In genomic region chr2:119202914-119203453, GRCm38 (mm10) we compare ENCODE assay signal across 10 mouse cellular contexts. TPM values are rescaled to one million over a fixed set of nuclear protein-coding genes. Genes with fewer than 3 reads are reported as not detected.
DNase-seq lines count a peak whose midpoint lies in the region; ATAC-seq and TF ChIP-seq lines count a peak whose summit lies in the region.
"Had no signal": no experiment of that assay in that cellular context is flagged by ENCODE, and none has a peak within 500 bp of the region (broad histone marks: within the 10 kb centered on the region; RNA-seq: fewer than 3 reads in every experiment).

No protein-coding gene starts in this region.

- no peaks in the 10 kb centered on the region for H3K27me3 ChIP-seq in kidney, embryonic 16.5 days (ENCODE audit: insufficient read depth, low read length)
- H3K27me3 ChIP-seq in stomach, embryonic 15.5 days (replicated peaks) = no peaks in the 10 kb centered on the region

- 25% methylated on average over 5 of the region's 5 CpGs for WGBS in kidney, embryonic 16.5 days
- WGBS in stomach, embryonic 15.5 days = 30% methylated on average over 5 of the region's 5 CpGs

- no peaks in the 10 kb centered on the region for H3K9me3 ChIP-seq in kidney, embryonic 16.5 days (ENCODE audit: low read length)
- no peaks in the 10 kb centered on the region for H3K9me3 ChIP-seq in stomach, embryonic 15.5 days

- no peak overlapping the region for H3K4me2 ChIP-seq in kidney, embryonic 16.5 days (replicated peaks; ENCODE audit: low read depth, low read length)
- no peak overlapping the region for H3K4me2 ChIP-seq in stomach, embryonic 15.5 days

- no peaks in the 10 kb centered on the region for H3K36me3 ChIP-seq in kidney, embryonic 16.5 days (ENCODE audit: insufficient read depth, low read length)
- no peaks in the 10 kb centered on the region for H3K36me3 ChIP-seq in stomach, embryonic 15.5 days

- TF ChIP-seq CTCF in gastrocnemius, adult 2 months (IDR thresholded peaks at IDR 0.05) = no peak

- H3K27ac ChIP-seq in gastrocnemius, adult 2 months = peak overlapping the region; percentile 74
- H3K27ac ChIP-seq in kidney, embryonic 16.5 days (ENCODE audit: low read length) = no peak overlapping the region
- no peak overlapping the region for H3K27ac ChIP-seq in stomach, embryonic 15.5 days

- H3K9ac ChIP-seq in kidney, embryonic 16.5 days (replicated peaks; ENCODE audit: low read length) = no peak overlapping the region
- H3K9ac ChIP-seq in stomach, embryonic 15.5 days = no peak overlapping the region

- intact Hi-C loops in gastrocnemius, adult 2 months (cut with DNase I) = no loop called here

- 0 out of 2 replicates have a peak, but pooled peaks have one; percentile 41 for ATAC-seq in kidney, embryonic 16.5 days (ENCODE audit: low FRiP score, low TSS enrichment)
- 0 out of 2 replicates have a peak, but pooled peaks have one; percentile 31 for ATAC-seq in stomach, embryonic 15.5 days (ENCODE audit: insufficient read depth, low FRiP score, low read depth)

- H3K4me1 ChIP-seq in kidney, embryonic 16.5 days (ENCODE audit: insufficient read depth, low read length) = peaks cover 12% of the 10 kb centered on the region
- H3K4me1 ChIP-seq in stomach, embryonic 15.5 days = peaks cover 9% of the 10 kb centered on the region; the same call in 1 of the 2 replicates

- peak; percentile 46 for DNase-seq in gastrocnemius, adult 2 months
- DNase-seq in gastrocnemius, adult 18-20 months (ENCODE audit: low spot score) = no peak
- DNase-seq in retina, postnatal 1 day = peak; percentile 70
- DNase-seq in retina, embryonic 14.5 days (ENCODE audit: low spot score) = no peak
- DNase-seq in embryo, embryonic 10 days (ENCODE audit: low spot score) = no peak
- no peak for DNase-seq in cerebellum, adult 11-12 months
- DNase-seq: thymus, postnatal 4 days had no signal

- H3K4me3 ChIP-seq in gastrocnemius, adult 2 months = no peak overlapping the region
- H3K4me3 ChIP-seq in kidney, embryonic 16.5 days (ENCODE audit: low read length) = no peak overlapping the region
- no peak overlapping the region for H3K4me3 ChIP-seq in stomach, embryonic 15.5 days (replicated peaks)

RNA-seq across cellular contexts. Expression of gene Zfyve19, which starts 5.4 kb away (rescaled TPM):
- 10 to 100 TPM; 13.3 to 13.9 TPM for total RNA-seq in gastrocnemius, adult 2 months (2021)
- 10 to 100 TPM; 13.8 to 14.4 TPM for total RNA-seq in gastrocnemius, adult 18-20 months (2021)
- 64.1 and 67.2 TPM in 2 replicates for polyA plus RNA-seq in kidney, embryonic 16.5 days (2015; fragmentation: Nextera tagmentation; extraction: Ambion mirVana)
- 48.7 and 58.0 TPM in 2 replicates for polyA plus RNA-seq in stomach, embryonic 15.5 days (2015; fragmentation: Nextera tagmentation; extraction: Ambion mirVana)

RNA-seq across cellular contexts. Expression of gene Dnajc17, which starts 5.6 kb away (rescaled TPM):
- total RNA-seq in gastrocnemius, adult 2 months (2021) = 1 to 10 TPM; 6.6 to 8.6 TPM
- 1 to 10 TPM; 7.9 to 9.1 TPM for total RNA-seq in gastrocnemius, adult 18-20 months (2021)
- 21.0 and 21.6 TPM in 2 replicates for polyA plus RNA-seq in kidney, embryonic 16.5 days (2015; fragmentation: Nextera tagmentation; extraction: Ambion mirVana)
- 18.5 and 19.4 TPM in 2 replicates for polyA plus RNA-seq in stomach, embryonic 15.5 days (2015; fragmentation: Nextera tagmentation; extraction: Ambion mirVana)

RNA-seq across cellular contexts. Expression of gene Ppp1r14d, which starts 26.7 kb away (rescaled TPM):
- total RNA-seq in gastrocnemius, adult 2 months (2021) = not detected
- total RNA-seq in gastrocnemius, adult 18-20 months (2021) = not detected
- 1.0 and 1.2 TPM in 2 replicates for polyA plus RNA-seq in kidney, embryonic 16.5 days (2015; fragmentation: Nextera tagmentation; extraction: Ambion mirVana)
- polyA plus RNA-seq in stomach, embryonic 15.5 days (2015; fragmentation: Nextera tagmentation; extraction: Ambion mirVana) = 3.0 and 4.4 TPM in 2 replicates
- total RNA-seq: adrenal gland, postnatal 4 days had no signal

RNA-seq across cellular contexts. Expression of gene Gm14137, which starts 28.7 kb away (rescaled TPM):
- total RNA-seq in gastrocnemius, adult 2 months (2021) = not detected
- total RNA-seq in gastrocnemius, adult 18-20 months (2021) = not detected
- polyA plus RNA-seq in kidney, embryonic 16.5 days (2015; fragmentation: Nextera tagmentation; extraction: Ambion mirVana) = 0.56 and 0.85 TPM in 2 replicates
- 0.90 and 1.1 TPM in 2 replicates for polyA plus RNA-seq in stomach, embryonic 15.5 days (2015; fragmentation: Nextera tagmentation; extraction: Ambion mirVana)

RNA-seq across cellular contexts. Expression of gene Spint1, which starts 34.2 kb away (rescaled TPM):
- total RNA-seq in gastrocnemius, adult 2 months (2021) = not detected
- total RNA-seq in gastrocnemius, adult 18-20 months (2021) = not detected
- polyA plus RNA-seq in kidney, embryonic 16.5 days (2015; fragmentation: Nextera tagmentation; extraction: Ambion mirVana) = 48.9 and 49.4 TPM in 2 replicates
- polyA plus RNA-seq in stomach, embryonic 15.5 days (2015; fragmentation: Nextera tagmentation; extraction: Ambion mirVana) = 74.8 and 80.2 TPM in 2 replicates

Comparison
In these comparisons a context has a peak if more than half of its experiments do, and no peak if none do; other contexts are left out.
1. DNase-seq: peak in gastrocnemius, adult 2 months (single experiment) and retina, postnatal 1 day (single experiment); none in gastrocnemius, adult 18-20 months (single experiment), retina, embryonic 14.5 days (single experiment), embryo, embryonic 10 days (single experiment) and cerebellum, adult 11-12 months (single experiment).